Comparison of ENCODE assay signal across 7 mouse cellular contexts in genomic region chrX:140539831-140540230, GRCm38 (mm10).
A peak's percentile ranks its signal among the peaks of the same experiment; 100 is the strongest.
DNase-seq lines count a peak whose midpoint lies in the region; ATAC-seq and TF ChIP-seq lines count a peak whose summit lies in the region.
"Not testable (repeated sequence)": the region's sequence is repeated elsewhere in the genome, so short reads cannot be mapped to it uniquely, and the experiment has no call there.

No protein-coding gene starts in this region.

- peaks cover 11% of the 10 kb centered on the region for H3K36me3 ChIP-seq in heart, embryonic 12.5 days
- H3K36me3 ChIP-seq in heart, embryonic 15.5 days; intestine, embryonic 16.5 days (ENCODE audit: control insufficient read depth, insufficient read depth, low read length); lung, postnatal 0 days (ENCODE audit: insufficient read depth, low read length); myocyte (ENCODE audit: control insufficient read depth, insufficient read depth): not testable (repeated sequence)
- H3K36me3 ChIP-seq in liver, adult 2 months (ENCODE audit: control insufficient read depth, insufficient read depth, low read length), result peaks cover 13% of the 10 kb centered on the region

- DNase-seq in B cell, adult 2 months, result peak; percentile 53 to 55
- DNase-seq in liver, adult 2 months (ENCODE audit: extremely low read depth, low read depth, low spot score); lung, postnatal 0 days (ENCODE audit: low spot score): not testable (repeated sequence)

- 77% methylated on average over 3 of the region's 3 CpGs for WGBS in heart, embryonic 12.5 days
- 78% methylated on average over 3 of the region's 3 CpGs for whole genome bisulfite sequencing in heart, embryonic 15.5 days
- 87% methylated on average over 3 of the region's 3 CpGs for WGBS in intestine, embryonic 16.5 days
- WGBS in liver, adult 2 months, result 38% methylated on average over 3 of the region's 3 CpGs
- WGBS in lung, postnatal 0 days, result 88% methylated on average over 3 of the region's 3 CpGs

- H3K27me3 ChIP-seq in heart, embryonic 12.5 days (replicated peaks); heart, embryonic 15.5 days; intestine, embryonic 16.5 days (replicated peaks; ENCODE audit: control insufficient read depth, insufficient read depth, low read length); liver, adult 2 months (ENCODE audit: control insufficient read depth, insufficient read depth, low read length); lung, postnatal 0 days (replicated peaks; ENCODE audit: insufficient read depth, low read length); myocyte (ENCODE audit: control insufficient read depth, insufficient read depth, insufficient read length): not testable (repeated sequence)

- TF ChIP-seq EP300 in lung, postnatal 0 days (IDR thresholded peaks at IDR 0.05), result not testable (repeated sequence)

- H3K27ac ChIP-seq in heart, embryonic 12.5 days (ENCODE audit: poor library complexity, severe bottlenecking), result 0 out of 2 replicates have a peak overlapping the region, but pooled peaks have one; percentile 43
- not testable (repeated sequence) for H3K27ac ChIP-seq in heart, embryonic 15.5 days; intestine, embryonic 16.5 days (ENCODE audit: low read length); liver, adult 2 months (replicated peaks; ENCODE audit: insufficient read depth, low read depth, low read length)
- 0 out of 2 replicates have a peak overlapping the region, but pooled peaks have one; percentile 96 for H3K27ac ChIP-seq in lung, postnatal 0 days (ENCODE audit: low read length)

- TF ChIP-seq CTCF in liver, adult 2 months (IDR thresholded peaks at IDR 0.05; ENCODE audit: low read depth, low read length); lung, postnatal 0 days (IDR thresholded peaks at IDR 0.05): not testable (repeated sequence)

- not testable (repeated sequence) for H3K4me3 ChIP-seq in heart, embryonic 12.5 days; heart, embryonic 15.5 days; intestine, embryonic 16.5 days (ENCODE audit: low read length); lung, postnatal 0 days (ENCODE audit: low read depth, low read length); myocyte
- peak overlapping the region; percentile 29; the same call in 1 of the 2 replicates for H3K4me3 ChIP-seq in liver, adult 2 months (ENCODE audit: insufficient read depth, low read depth, low read length)

- not testable (repeated sequence) for H3K79me2 ChIP-seq in liver, adult 2 months (ENCODE audit: control insufficient read depth, insufficient read depth, low read length)
- peaks cover 15% of the 10 kb centered on the region for H3K79me2 ChIP-seq in myocyte (ENCODE audit: control insufficient read depth, insufficient read depth)

- peaks cover 44% of the 10 kb centered on the region for H3K4me1 ChIP-seq in heart, embryonic 12.5 days (replicated peaks)
- H3K4me1 ChIP-seq in heart, embryonic 15.5 days (replicated peaks), result peaks cover 30% of the 10 kb centered on the region
- not testable (repeated sequence) for H3K4me1 ChIP-seq in intestine, embryonic 16.5 days (ENCODE audit: control insufficient read depth, insufficient read depth, low read length); lung, postnatal 0 days (ENCODE audit: insufficient read depth, low read depth, low read length)
- peaks cover 14% of the 10 kb centered on the region for H3K4me1 ChIP-seq in liver, adult 2 months (ENCODE audit: control insufficient read depth, insufficient read depth, low read length)

- not testable (repeated sequence) for H3K9ac ChIP-seq in heart, embryonic 12.5 days; heart, embryonic 15.5 days; intestine, embryonic 16.5 days (ENCODE audit: low read depth, low read length); lung, postnatal 0 days (replicated peaks; ENCODE audit: low read depth)
- peak overlapping the region; percentile 56; the same call in 1 of the 2 replicates for H3K9ac ChIP-seq in liver, adult 2 months (ENCODE audit: low read depth, low read length)

- TF ChIP-seq POLR2A in liver, adult 2 months (IDR thresholded peaks at IDR 0.05; ENCODE audit: extremely low read depth, insufficient read depth, low read length); myocyte (IDR thresholded peaks at IDR 0.05; ENCODE audit: insufficient read length, low read depth): not testable (repeated sequence)

- H3ac ChIP-seq in myocyte (ENCODE audit: control insufficient read depth, insufficient read length), result not testable (repeated sequence)

- H3K9me3 ChIP-seq in heart, embryonic 12.5 days (replicated peaks); heart, embryonic 15.5 days (replicated peaks); intestine, embryonic 16.5 days (ENCODE audit: control insufficient read depth, low read length); lung, postnatal 0 days (ENCODE audit: low read length): not testable (repeated sequence)

- not testable (repeated sequence) for H3K4me2 ChIP-seq in heart, embryonic 12.5 days
- peak overlapping the region; percentile 68; the same call in 1 of the 2 replicates for H3K4me2 ChIP-seq in heart, embryonic 15.5 days
- H3K4me2 ChIP-seq in intestine, embryonic 16.5 days (ENCODE audit: low read depth, low read length), result 0 out of 2 replicates have a peak overlapping the region, but pooled peaks have one; percentile 10
- peak overlapping the region; percentile 62; the same call in 1 of the 2 replicates for H3K4me2 ChIP-seq in lung, postnatal 0 days (replicated peaks; ENCODE audit: low read depth, low read length)
- peak overlapping the region; percentile 88 for H3K4me2 ChIP-seq in myocyte (ENCODE audit: low read depth)

- not testable (repeated sequence) for ATAC-seq in heart, embryonic 12.5 days (ENCODE audit: insufficient number of reproducible peaks, low FRiP score); heart, embryonic 15.5 days (replicated peaks; ENCODE audit: insufficient number of reproducible peaks, insufficient read depth, low FRiP score, low read depth); intestine, embryonic 16.5 days; lung, postnatal 0 days
